In the genomic region with DNA sequence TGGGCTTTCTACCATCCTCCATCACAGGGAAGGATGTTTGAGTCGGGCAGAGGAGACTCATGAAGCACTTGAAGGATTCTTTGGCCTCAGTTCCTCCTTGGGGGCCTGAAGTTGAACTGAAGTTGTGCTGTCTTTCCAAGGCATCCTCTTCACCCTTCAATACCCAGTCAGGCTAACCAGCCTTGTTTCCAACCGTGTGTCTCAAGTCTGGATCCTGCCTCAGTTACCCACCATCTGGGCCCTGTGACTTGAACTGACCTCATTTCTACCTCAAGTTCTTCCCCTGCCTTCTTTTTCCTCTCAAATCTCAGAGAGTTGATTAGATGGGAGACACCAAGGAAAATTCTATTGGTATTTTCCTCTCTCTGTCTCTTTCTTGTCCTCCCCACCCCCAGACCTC, we compare ENCODE assay signal across 27 mouse cellular contexts. TPM values are rescaled to one million over a fixed set of nuclear protein-coding genes. Genes with fewer than 3 reads are reported as not detected.
"Had no signal": no experiment of that assay in that cellular context is flagged by ENCODE, and none has a peak within 500 bp of the region (broad histone marks: within the 10 kb centered on the region; RNA-seq: fewer than 3 reads in every experiment).

No protein-coding gene starts in this region.

- DNase-seq: cerebellum, adult 2 months; cerebellum, adult 8-10 months; cerebellum, adult 9-10 months; cerebellum, adult 9-11 months; cerebellum, postnatal 10 days; cerebellum, postnatal 14 days; cerebellum, postnatal 25 days; cerebellum, postnatal 36 days; forebrain, postnatal 0 days; gastrocnemius, adult 2 months; gastrocnemius, postnatal 10 days; gastrocnemius, postnatal 14 days; gastrocnemius, postnatal 25 days; gastrocnemius, postnatal 36 days had no signal

- H3K4me2 ChIP-seq: embryonic facial prominence, embryonic 12.5 days; embryonic facial prominence, embryonic 13.5 days; embryonic facial prominence, embryonic 15.5 days; forebrain, embryonic 12.5 days; forebrain, embryonic 13.5 days; forebrain, embryonic 15.5 days had no signal

- H3K36me3 ChIP-seq: forebrain, embryonic 15.5 days had no signal

- H3K27me3 ChIP-seq: embryonic facial prominence, embryonic 12.5 days; embryonic facial prominence, embryonic 15.5 days; forebrain, embryonic 12.5 days; forebrain, embryonic 13.5 days; forebrain, embryonic 15.5 days had no signal

- H3K4me3 ChIP-seq: embryonic facial prominence, embryonic 10.5 days; embryonic facial prominence, embryonic 12.5 days; embryonic facial prominence, embryonic 13.5 days; embryonic facial prominence, embryonic 15.5 days; erythroblast, embryonic 14.5 days; forebrain, embryonic 10.5 days; forebrain, embryonic 12.5 days; forebrain, embryonic 13.5 days; forebrain, embryonic 15.5 days; gastrocnemius, adult 2 months; heart, adult 2 months; heart, embryonic 10.5 days had no signal

RNA-seq across cellular contexts. Expression of gene Igfbp5, which starts 14.2 kb away (rescaled TPM):
- total RNA-seq: granulocyte monocyte progenitor cell, adult 5-6 weeks had no signal
- polyA plus RNA-seq: erythroblast, embryonic 14.5 days had no signal

RNA-seq across cellular contexts. Expression of gene Igfbp2, which starts 36.2 kb away (rescaled TPM):
- total RNA-seq: common myeloid progenitor, adult 5-6 weeks; gastrocnemius, adult 2 months; granulocyte monocyte progenitor cell, adult 5-6 weeks had no signal
